Mouse (Mus musculus) small intestine, adult 2 months (tissue): ENCODE data around the gene Dlg2. TPM values are rescaled to one million over a fixed set of nuclear protein-coding genes. Genes with fewer than 3 reads are reported as not detected.

Source experiments
- H3K27ac ChIP-seq: fragments of 200-500 bp; 2 replicates; pipeline ENCODE4 v1.5.1; 2012; ENCODE audit warnings: low read depth, low read length, control low read depth, inconsistent platforms; ENCODE audit not compliant: insufficient read depth
- H3K27me3 ChIP-seq: fragments of 200-500 bp; 2 replicates; pipeline ENCODE4 v1.6.1; 2012; ENCODE audit warnings: mild to moderate bottlenecking, moderate library complexity, low read length, inconsistent platforms; ENCODE audit not compliant: control insufficient read depth, insufficient read depth
- H3K36me3 ChIP-seq: fragments of 200-500 bp; 2 replicates; pipeline ENCODE4 v1.6.1; 2012; ENCODE audit warnings: mild to moderate bottlenecking, low read length, control low read depth, inconsistent platforms; ENCODE audit not compliant: control insufficient read depth, insufficient read depth
- H3K4me1 ChIP-seq: fragments of 200-500 bp; 2 replicates; pipeline ENCODE4 v1.6.1; 2012; ENCODE audit warnings: low read length, inconsistent platforms, mixed read lengths; ENCODE audit not compliant: control insufficient read depth, insufficient read depth, insufficient read length
- H3K4me3 ChIP-seq: fragments of 200-500 bp; 2 replicates; pipeline ENCODE4 v1.5.1; 2012; ENCODE audit warnings: low read depth, mild to moderate bottlenecking, control low read depth, inconsistent platforms, low read length, moderate library complexity
- CTCF ChIP-seq: fragments of 200-500 bp; IDR thresholded peaks from 2 replicates; pipeline ENCODE4 v1.5.1; 2012; ENCODE audit warnings: low read depth, mild to moderate bottlenecking, control low read depth, inconsistent platforms, low read length, moderate library complexity, mixed read lengths; ENCODE audit not compliant: insufficient replicate concordance, insufficient read length; ENCODE audit errors: extremely low read depth
- POLR2A ChIP-seq: fragments of 200-500 bp; IDR thresholded peaks from 2 replicates; pipeline ENCODE4 v1.6.1; 2012; ENCODE audit warnings: low read depth, mild to moderate bottlenecking, control low read depth, inconsistent platforms, low read length, moderate library complexity
- WGBS: fragments of 180-500 bp; shearing (Covaris S2); methylation state at CpG from one replicate; pipeline ENCODE4 v1.1.7; 2018; 5-methylcytosine and 5-hydroxymethylcytosine counted together
- polyA plus RNA-seq: library from polyadenylated mRNA; depleted of rRNA; stranded (reverse); fragments of >200 nt; gene quantifications from 2 replicates; pipeline ENCODE4 v1.2.3, GENCODE M21; 2012

Gene Dlg2
- polyA plus RNA-seq, 1 experiment = 0.38 TPM

DNA sequence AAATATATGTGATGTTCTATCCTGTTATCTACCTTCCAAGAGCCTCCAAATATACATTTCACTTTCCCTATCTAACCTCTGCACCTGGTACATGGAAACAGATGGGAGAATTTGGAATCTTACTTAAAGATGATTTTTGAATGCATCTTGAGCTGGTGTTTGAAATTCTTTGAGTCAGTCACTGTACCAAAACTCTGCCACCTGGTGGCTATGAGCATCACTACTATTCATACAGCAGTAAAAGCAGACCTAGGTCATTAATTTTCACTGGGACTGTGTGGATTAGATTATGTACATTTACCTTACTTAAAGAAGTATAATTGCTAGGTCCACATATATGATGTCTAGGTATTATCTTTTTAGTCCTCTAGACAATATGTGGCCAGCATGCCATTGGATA, 1124.8 kb downstream of the Dlg2 start:
- TF ChIP-seq POLR2A (no peak), CTCF (no peak)
- H3K36me3 ChIP-seq = no peaks in the 10 kb centered on the region
- no peaks in the 10 kb centered on the region for H3K4me1 ChIP-seq
- H3K27ac ChIP-seq = no peak overlapping the region
- no peak overlapping the region for H3K4me3 ChIP-seq
- no peaks in the 10 kb centered on the region for H3K27me3 ChIP-seq

DNA sequence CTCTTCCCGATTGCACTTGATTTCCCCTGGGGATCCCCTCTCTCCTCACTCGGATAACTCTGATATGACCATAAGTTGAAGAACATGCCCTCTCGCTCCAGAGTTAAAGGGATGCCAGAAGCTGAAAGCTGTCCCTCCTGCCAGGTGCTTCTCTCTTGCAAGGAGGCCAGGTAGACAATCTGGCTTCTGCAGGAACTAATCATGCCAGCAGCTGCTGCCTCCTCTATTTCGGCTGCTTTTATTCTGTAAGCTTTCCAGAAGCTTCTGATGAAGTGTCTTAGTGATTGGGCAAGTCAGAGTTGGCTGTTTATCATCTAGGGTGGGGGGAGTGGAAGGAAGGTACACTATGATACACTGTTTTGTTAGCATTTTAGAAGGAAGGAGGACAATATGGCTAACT, 1127.1 kb downstream of the Dlg2 start:
- TF ChIP-seq CTCF (no peak), POLR2A (no peak)

DNA sequence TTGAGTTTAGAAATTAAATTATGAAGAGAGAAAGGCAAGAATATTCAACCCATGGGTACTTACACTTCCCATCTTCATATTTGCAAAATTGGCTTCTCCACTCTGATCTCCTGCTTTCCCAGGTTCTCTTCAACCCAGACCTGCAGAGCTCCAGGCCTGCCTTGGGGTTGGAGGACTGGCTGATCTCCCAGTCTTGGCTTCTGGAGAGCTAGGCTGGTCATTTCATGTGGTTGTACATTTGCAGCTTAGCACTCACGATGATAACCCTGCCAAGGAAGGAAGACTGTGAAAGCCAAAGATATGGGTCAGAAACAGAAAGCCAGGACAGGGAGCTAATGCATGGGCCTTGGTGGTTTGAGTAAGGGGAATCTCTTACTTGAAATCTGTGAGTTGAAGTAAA, 1176.6 kb downstream of the Dlg2 start:
- no peak for TF ChIP-seq POLR2A
- no peak for TF ChIP-seq CTCF
- 69% methylated on average over 1 of the region's 1 CpGs for WGBS
- no peak overlapping the region for H3K4me3 ChIP-seq

More for the DNA sequence above, 1127.1 kb downstream of the Dlg2 start:
- H3K4me3 ChIP-seq = no peak overlapping the region
- 63% methylated on average over 4 of the region's 4 CpGs for WGBS
- no peaks in the 10 kb centered on the region for H3K27me3 ChIP-seq
- no peak overlapping the region for H3K27ac ChIP-seq
- H3K36me3 ChIP-seq = no peaks in the 10 kb centered on the region
- H3K4me1 ChIP-seq = no peaks in the 10 kb centered on the region

DNA sequence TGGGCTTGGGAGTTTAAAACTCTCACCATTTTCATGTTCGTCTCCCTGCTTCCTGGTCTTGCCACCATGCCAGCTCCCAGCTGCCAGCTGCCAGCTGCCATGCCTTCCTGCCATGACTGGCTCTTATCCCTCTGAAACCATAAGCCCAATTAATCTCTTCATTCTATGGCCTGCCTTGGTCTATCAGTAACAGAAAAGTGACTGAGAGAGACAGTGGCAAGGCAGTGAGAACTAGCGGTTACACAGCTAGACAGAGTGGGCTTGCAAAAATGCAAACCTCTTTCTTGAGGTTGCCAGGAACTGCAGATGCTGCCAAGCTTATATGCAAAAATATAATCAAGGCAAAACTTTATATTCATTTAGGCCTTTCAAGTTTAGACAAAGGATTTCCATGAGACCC, 1183.0 kb downstream of the Dlg2 start:
- no peak for TF ChIP-seq CTCF
- no peak for TF ChIP-seq POLR2A
- Histone ChIP-seq H3K27me3 (no peaks in the 10 kb centered on the region), H3K36me3 (no peaks in the 10 kb centered on the region), H3K4me3 (no peak overlapping the region), H3K4me1 (no peaks in the 10 kb centered on the region), H3K27ac (no peak overlapping the region)
- WGBS = 61% methylated on average over 2 of the region's 2 CpGs

More for the DNA sequence above, 1176.6 kb downstream of the Dlg2 start:
- Histone ChIP-seq H3K27ac (no peak overlapping the region), H3K36me3 (no peaks in the 10 kb centered on the region), H3K27me3 (no peaks in the 10 kb centered on the region), H3K4me1 (no peaks in the 10 kb centered on the region)

DNA sequence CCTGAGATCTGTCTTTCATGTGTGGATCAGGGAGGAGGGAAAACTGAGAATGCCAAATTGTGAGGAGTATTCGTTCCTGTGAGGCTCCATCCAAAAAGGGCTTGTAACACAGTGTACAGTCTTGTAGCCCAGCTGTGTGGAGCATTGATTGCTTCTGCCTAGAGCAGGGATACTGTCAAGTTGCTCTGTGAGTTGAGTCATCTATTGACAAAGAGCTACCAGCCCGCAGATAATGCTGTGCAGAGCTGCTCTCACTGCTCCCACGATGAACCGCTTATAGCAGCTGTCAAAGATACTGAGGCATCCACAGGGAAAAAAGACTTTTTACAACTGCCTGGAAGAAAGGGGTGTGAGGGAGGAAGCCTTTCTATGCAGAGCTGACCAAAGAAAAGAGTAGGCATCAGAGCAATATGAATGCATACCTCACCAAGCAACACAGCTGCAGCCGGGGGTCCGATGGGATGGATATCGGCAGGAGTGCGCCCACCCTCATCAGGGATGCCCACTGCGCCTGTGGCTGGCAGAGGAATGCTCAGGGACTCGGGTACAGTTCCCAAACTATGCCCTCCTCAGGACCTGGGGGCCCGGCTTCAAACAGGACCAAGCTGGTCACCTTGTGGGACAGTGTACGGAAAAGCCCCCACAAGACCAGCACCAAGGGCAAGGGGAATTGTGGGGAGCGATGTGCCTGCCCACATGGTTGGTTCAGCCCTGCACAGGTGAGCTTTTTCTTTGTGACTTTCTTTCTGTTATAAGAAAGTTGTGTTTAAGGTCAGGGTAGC, 1196.0 kb downstream of the Dlg2 start:
- no peak overlapping the region for H3K27ac ChIP-seq
- H3K27me3 ChIP-seq = no peaks in the 10 kb centered on the region
- TF ChIP-seq POLR2A (no peak), CTCF (no peak)
- no peak overlapping the region for H3K4me3 ChIP-seq
- H3K4me1 ChIP-seq = no peaks in the 10 kb centered on the region
- H3K36me3 ChIP-seq = no peaks in the 10 kb centered on the region
- WGBS = 69% methylated on average over 13 of the region's 13 CpGs

DNA sequence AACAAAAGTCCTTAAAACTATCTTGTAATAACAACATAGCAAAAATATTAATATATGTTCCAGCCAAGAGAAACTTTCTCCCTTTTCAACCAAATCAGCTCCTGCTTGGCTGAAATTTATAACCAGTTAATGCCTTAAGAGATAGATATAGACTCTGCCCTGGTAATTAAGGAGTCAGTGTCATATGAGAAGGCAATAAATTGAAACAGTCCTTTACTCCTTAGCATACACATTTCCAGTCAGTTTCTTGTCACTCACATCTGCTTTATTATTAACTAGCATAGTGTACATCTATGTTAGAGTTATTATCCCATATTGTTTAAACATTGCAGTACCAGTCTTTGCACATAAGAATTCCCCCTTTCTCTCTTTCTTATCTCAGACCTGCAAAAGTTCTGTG, 1197.9 kb downstream of the Dlg2 start:
- Histone ChIP-seq H3K27me3 (no peaks in the 10 kb centered on the region), H3K4me3 (no peak overlapping the region), H3K36me3 (no peaks in the 10 kb centered on the region), H3K4me1 (no peaks in the 10 kb centered on the region), H3K27ac (no peak overlapping the region)
- TF ChIP-seq CTCF (no peak), POLR2A (no peak)

DNA sequence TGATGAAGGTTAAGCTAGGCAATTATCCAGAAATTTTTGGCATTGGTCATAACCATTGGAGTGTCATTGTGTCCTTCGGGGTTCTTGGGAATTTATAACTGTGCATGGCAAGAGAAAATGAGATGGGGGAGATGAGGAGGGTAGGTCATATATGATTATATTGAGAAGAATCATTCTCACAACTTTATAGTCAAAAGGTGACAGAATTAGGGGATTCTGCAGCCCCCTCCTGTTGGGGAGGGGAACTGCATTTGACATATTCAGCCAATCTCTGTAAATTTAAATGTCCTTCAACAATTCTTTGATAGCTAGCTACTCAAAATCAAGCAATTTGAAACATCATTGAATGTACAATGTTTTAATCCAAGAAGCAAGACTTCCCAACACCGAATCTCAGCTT, 1201.5 kb downstream of the Dlg2 start:
- Histone ChIP-seq H3K36me3 (no peaks in the 10 kb centered on the region), H3K4me1 (no peaks in the 10 kb centered on the region), H3K4me3 (no peak overlapping the region), H3K27me3 (no peaks in the 10 kb centered on the region), H3K27ac (no peak overlapping the region)
- 59% methylated on average over 2 of the region's 2 CpGs for WGBS
- no peak for TF ChIP-seq POLR2A
